Mouse (Mus musculus) heart, adult 9 months (tissue): ENCODE results near the gene Smg6.

Experiments used
- DNase-seq, 2 experiments: peaks; one replicate each; pipeline ENCODE4 v3.0.0; 2022; ENCODE audit warnings: low spot score in 2 of 2

Smg6 gene

GRCm38 (mm10) chr11:74992427-74992987 is 66.9 kb downstream of the Smg6 start:
- DNase-seq, result peak in 1 of 2 experiments; percentile 18

GRCm38 (mm10) chr11:74994141-74994540 is 68.5 kb downstream of the Smg6 start:
- DNase-seq, result peak in 1 of 2 experiments; percentile 27

- DNase-seq, result no peak
Measured at GRCm38 (mm10) chr11:74994856-74995255, 69.2 kb downstream of the Smg6 start.

- no peak for DNase-seq
Measured at GRCm38 (mm10) chr11:74996482-74996881, 70.9 kb downstream of the Smg6 start.

- DNase-seq, result peak in 1 of 2 experiments; percentile 55
Measured at GRCm38 (mm10) chr11:75000869-75001653, 75.4 kb downstream of the Smg6 start.

- DNase-seq, result no peak
Measured at GRCm38 (mm10) chr11:75008270-75008669, 82.6 kb downstream of the Smg6 start.

GRCm38 (mm10) chr11:75009537-75009936 is 83.9 kb downstream of the Smg6 start:
- peak; percentile 56 to 62 for DNase-seq

- peak; percentile 88 for DNase-seq
Measured at GRCm38 (mm10) chr11:75012997-75013694, 87.5 kb downstream of the Smg6 start.

- DNase-seq, result peak; percentile 44 to 69
Measured at GRCm38 (mm10) chr11:75013764-75014695, 88.4 kb downstream of the Smg6 start.

- DNase-seq, result no peak
Measured at GRCm38 (mm10) chr11:75014816-75015215, 89.2 kb downstream of the Smg6 start.

- peak; percentile 77 to 78 for DNase-seq
Measured at GRCm38 (mm10) chr11:75015453-75015871, 89.8 kb downstream of the Smg6 start.

GRCm38 (mm10) chr11:75016309-75016860 is 90.8 kb downstream of the Smg6 start:
- no peak for DNase-seq

- DNase-seq, result no peak
Measured at GRCm38 (mm10) chr11:75017831-75018230, 92.2 kb downstream of the Smg6 start.

- DNase-seq, result no peak
Measured at GRCm38 (mm10) chr11:75026977-75027376, 101.4 kb downstream of the Smg6 start.

- no peak for DNase-seq
Measured at GRCm38 (mm10) chr11:75027616-75028015, 102.0 kb downstream of the Smg6 start.

- no peak for DNase-seq
Measured at GRCm38 (mm10) chr11:75031251-75031650, 105.6 kb downstream of the Smg6 start.

- no peak for DNase-seq
Measured at GRCm38 (mm10) chr11:75032946-75033345, 107.3 kb downstream of the Smg6 start.

- DNase-seq, result peak in 1 of 2 experiments; percentile 58
Measured at GRCm38 (mm10) chr11:75033581-75034067, 108.0 kb downstream of the Smg6 start.

GRCm38 (mm10) chr11:75034104-75034503 is 108.5 kb downstream of the Smg6 start:
- DNase-seq, result peak; percentile 63 to 78

- DNase-seq, result peak; percentile 52 to 67
Measured at GRCm38 (mm10) chr11:75044333-75044732, 118.7 kb downstream of the Smg6 start.

- no peak for DNase-seq
Measured at GRCm38 (mm10) chr11:75045822-75046221, 120.2 kb downstream of the Smg6 start.
